Mouse (Mus musculus): ENCODE results near the gene Hemk1.

DNA sequence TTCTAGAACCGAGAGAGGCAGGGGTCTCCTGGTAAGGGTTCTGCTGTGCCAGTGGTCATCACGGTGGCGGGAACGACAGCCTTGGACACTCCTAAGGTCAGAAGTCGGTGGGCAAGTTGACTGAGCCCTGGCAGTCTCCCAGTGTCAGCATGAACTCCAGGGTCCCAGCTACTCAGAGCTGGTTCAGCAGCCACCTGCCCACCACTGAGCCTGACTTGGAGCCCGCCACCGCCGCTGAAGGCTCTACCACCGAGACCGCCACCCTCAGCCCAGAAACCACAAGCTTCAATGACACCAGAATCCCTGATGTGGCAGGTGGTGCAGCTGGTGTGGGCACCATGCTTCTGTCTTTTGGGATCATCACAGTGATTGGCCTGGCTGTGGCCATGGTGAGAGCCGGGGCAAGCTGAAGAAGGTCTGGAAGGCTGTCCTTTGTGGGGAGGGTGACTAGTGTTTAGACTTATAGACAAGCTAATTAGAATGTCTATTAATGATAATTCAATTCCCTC is 4.1 kb upstream of the Hemk1 start:
- TF ChIP-seq CTCF (IDR thresholded peaks at IDR 0.05; ENCODE audit: borderline replicate concordance, extremely low read depth, insufficient read depth, insufficient read length) (no peak), POLR2A (IDR thresholded peaks at IDR 0.05; ENCODE audit: borderline replicate concordance, extremely low read depth, insufficient read depth, insufficient read length, poor library complexity, severe bottlenecking) (no peak)
